Mouse (Mus musculus) neural tube, embryonic 12.5 days (tissue): Measurements from ENCODE around the gene Chst11. TPM values are rescaled to one million over a fixed set of nuclear protein-coding genes. Genes with fewer than 3 reads are reported as not detected.

Experiments
- ATAC-seq: fragments of 200-750 bp; cut with Nextera tagmentation; 2 replicates; pipeline ENCODE4 v1.8.0; 2017; ENCODE audit warnings: low read depth, mild to moderate bottlenecking, moderate TSS enrichment, moderate library complexity; ENCODE audit not compliant: low FRiP score
- H3K27ac ChIP-seq: fragments of 300-500 bp; sonication (generic); 2 replicates; pipeline ENCODE4 v1.5.1; 2016
- H3K27me3 ChIP-seq: fragments of 300-500 bp; sonication (generic); replicated peaks from 2 replicates; pipeline ENCODE4 v1.6.1; 2016; ENCODE audit warnings: mild to moderate bottlenecking
- H3K36me3 ChIP-seq: fragments of 300-500 bp; sonication (generic); 2 replicates; pipeline ENCODE4 v1.6.1; 2016; ENCODE audit warnings: mild to moderate bottlenecking
- H3K4me1 ChIP-seq: fragments of 300-500 bp; sonication (generic); 2 replicates; pipeline ENCODE4 v1.6.1; 2016
- H3K4me2 ChIP-seq: fragments of 300-500 bp; sonication (generic); replicated peaks from 2 replicates; pipeline ENCODE4 v1.6.1; 2016; ENCODE audit warnings: mild to moderate bottlenecking
- H3K4me3 ChIP-seq: fragments of 300-500 bp; sonication (generic); 2 replicates; pipeline ENCODE4 v1.5.1; 2016
- H3K9ac ChIP-seq: fragments of 300-500 bp; sonication (generic); 2 replicates; pipeline ENCODE4 v1.6.1; 2016; ENCODE audit warnings: mild to moderate bottlenecking
- H3K9me3 ChIP-seq: fragments of 300-500 bp; sonication (generic); 2 replicates; pipeline ENCODE4 v1.6.1; 2016; ENCODE audit warnings: mild to moderate bottlenecking
- whole genome bisulfite sequencing: fragments of 180-500 bp; shearing (Covaris S2); methylation state at CpG from one replicate; pipeline ENCODE4 v1.1.7; 2016; 5-methylcytosine and 5-hydroxymethylcytosine counted together
- polyA plus RNA-seq: library from polyadenylated mRNA; unstranded; fragments of >200 nt; fragmentation: Nextera tagmentation; extraction: Ambion mirVana; gene quantifications from 2 replicates; pipeline ENCODE4 v1.2.1, GENCODE M21; 2016

Gene Chst11
- polyA plus RNA-seq, 1 experiment from 2014 or later = 3.1 TPM

GRCm38 (mm10) chr10:82971549-82971948 is 13.7 kb upstream of the Chst11 start:
- Histone ChIP-seq H3K4me3 (no peak overlapping the region), H3K9ac (no peak overlapping the region), H3K9me3 (no peaks in the 10 kb centered on the region), H3K4me1 (no peaks in the 10 kb centered on the region), H3K36me3 (no peaks in the 10 kb centered on the region), H3K4me2 (no peak overlapping the region), H3K27me3 (no peaks in the 10 kb centered on the region), H3K27ac (no peak overlapping the region)
- no peak for ATAC-seq
- WGBS = 88% methylated on average over 11 of the region's 11 CpGs

- Histone ChIP-seq H3K9ac (no peak overlapping the region), H3K4me3 (no peak overlapping the region), H3K9me3 (no peaks in the 10 kb centered on the region), H3K4me1 (no peaks in the 10 kb centered on the region), H3K27ac (no peak overlapping the region), H3K4me2 (no peak overlapping the region), H3K36me3 (no peaks in the 10 kb centered on the region), H3K27me3 (no peaks in the 10 kb centered on the region)
- no peak for ATAC-seq
- 78% methylated on average over 5 of the region's 5 CpGs for WGBS
Observed at GRCm38 (mm10) chr10:82974201-82974600, 11.1 kb upstream of the Chst11 start.

DNA sequence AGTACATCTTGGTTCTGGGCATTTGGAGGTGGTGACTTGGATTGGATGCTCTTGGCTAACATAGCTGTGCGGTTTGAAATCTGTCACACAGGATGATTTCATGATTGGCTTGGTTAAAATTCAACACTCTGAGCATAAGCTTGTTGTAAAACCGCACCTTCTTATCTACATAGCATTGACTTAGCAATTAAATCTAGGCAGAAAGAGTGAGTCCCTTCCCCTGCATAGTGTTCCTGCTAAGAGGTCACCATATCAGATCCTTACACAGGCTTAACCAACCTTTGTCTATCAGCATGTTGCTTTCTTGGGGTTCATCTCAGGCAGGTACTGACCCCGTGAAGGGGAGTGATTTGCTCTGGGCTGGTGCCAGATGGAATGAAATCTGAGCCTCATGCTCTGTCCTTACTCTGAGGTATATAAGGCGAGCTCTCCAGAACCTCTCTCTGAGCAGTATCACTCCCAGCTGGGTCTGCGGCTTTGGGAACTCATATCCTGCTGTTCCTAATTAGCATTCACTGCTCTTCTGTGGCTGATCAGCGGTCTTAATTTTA is 10.6 kb upstream of the Chst11 start:
- Histone ChIP-seq H3K27me3 (no peaks in the 10 kb centered on the region), H3K27ac (no peak overlapping the region), H3K36me3 (no peaks in the 10 kb centered on the region), H3K4me2 (no peak overlapping the region), H3K4me1 (no peaks in the 10 kb centered on the region), H3K9ac (no peak overlapping the region), H3K4me3 (no peak overlapping the region), H3K9me3 (no peaks in the 10 kb centered on the region)
- no peak for ATAC-seq
- WGBS = 79% methylated on average over 6 of the region's 6 CpGs

DNA sequence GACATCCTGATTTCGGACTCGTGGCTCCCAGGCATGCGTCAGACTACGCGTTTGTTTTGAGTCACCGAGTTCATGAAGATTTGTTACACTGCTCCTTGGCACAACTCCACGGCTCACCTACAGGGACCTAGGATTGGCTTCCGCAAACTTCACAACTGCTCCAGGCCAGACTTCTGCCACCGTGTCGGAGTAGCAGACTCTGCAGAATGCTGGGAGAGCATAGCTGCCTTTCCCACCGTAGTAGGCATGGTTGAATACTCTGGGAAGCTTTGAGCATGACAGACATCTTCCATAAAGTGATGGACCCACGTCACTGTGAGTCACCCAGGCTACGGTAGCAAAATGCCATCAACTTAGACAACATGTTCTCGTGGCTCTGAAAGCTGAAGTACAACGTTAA is 9.5 kb upstream of the Chst11 start:
- no peak overlapping the region for H3K4me2 ChIP-seq
- ATAC-seq = no peak
- no peak overlapping the region for H3K27ac ChIP-seq
- H3K36me3 ChIP-seq = no peaks in the 10 kb centered on the region
- H3K27me3 ChIP-seq = no peaks in the 10 kb centered on the region; the same call in 1 of the 2 replicates
- H3K4me3 ChIP-seq = no peak overlapping the region
- 90% methylated on average over 15 of the region's 15 CpGs for WGBS
- H3K4me1 ChIP-seq = no peaks in the 10 kb centered on the region
- H3K9me3 ChIP-seq = no peaks in the 10 kb centered on the region
- H3K9ac ChIP-seq = no peak overlapping the region

- Histone ChIP-seq H3K4me2 (no peak overlapping the region), H3K9me3 (no peaks in the 10 kb centered on the region), H3K27me3 (peaks cover 12% of the 10 kb centered on the region), H3K4me1 (peaks cover 18% of the 10 kb centered on the region), H3K4me3 (no peak overlapping the region), H3K9ac (no peak overlapping the region), H3K27ac (no peak overlapping the region), H3K36me3 (no peaks in the 10 kb centered on the region)
- ATAC-seq = no peak
- WGBS = 84% methylated on average over 3 of the region's 3 CpGs
Observed at GRCm38 (mm10) chr10:82982286-82982685, 3.0 kb upstream of the Chst11 start.

GRCm38 (mm10) chr10:82985700-82986131 is 418 bp downstream of the Chst11 start:
- H3K9ac ChIP-seq = peak overlapping the region; percentile 83
- H3K4me1 ChIP-seq = peaks cover 35% of the 10 kb centered on the region
- under 1% methylated on average over 32 of the region's 32 CpGs for WGBS
- ATAC-seq = peak; percentile 12
- peak overlapping the region; percentile 64 for H3K27ac ChIP-seq
- no peaks in the 10 kb centered on the region for H3K36me3 ChIP-seq
- H3K4me3 ChIP-seq = peak overlapping the region; percentile 78
- H3K9me3 ChIP-seq = no peaks in the 10 kb centered on the region
- peak overlapping the region; percentile 82 for H3K4me2 ChIP-seq
- H3K27me3 ChIP-seq = peaks cover 12% of the 10 kb centered on the region; the same call in 1 of the 2 replicates

DNA sequence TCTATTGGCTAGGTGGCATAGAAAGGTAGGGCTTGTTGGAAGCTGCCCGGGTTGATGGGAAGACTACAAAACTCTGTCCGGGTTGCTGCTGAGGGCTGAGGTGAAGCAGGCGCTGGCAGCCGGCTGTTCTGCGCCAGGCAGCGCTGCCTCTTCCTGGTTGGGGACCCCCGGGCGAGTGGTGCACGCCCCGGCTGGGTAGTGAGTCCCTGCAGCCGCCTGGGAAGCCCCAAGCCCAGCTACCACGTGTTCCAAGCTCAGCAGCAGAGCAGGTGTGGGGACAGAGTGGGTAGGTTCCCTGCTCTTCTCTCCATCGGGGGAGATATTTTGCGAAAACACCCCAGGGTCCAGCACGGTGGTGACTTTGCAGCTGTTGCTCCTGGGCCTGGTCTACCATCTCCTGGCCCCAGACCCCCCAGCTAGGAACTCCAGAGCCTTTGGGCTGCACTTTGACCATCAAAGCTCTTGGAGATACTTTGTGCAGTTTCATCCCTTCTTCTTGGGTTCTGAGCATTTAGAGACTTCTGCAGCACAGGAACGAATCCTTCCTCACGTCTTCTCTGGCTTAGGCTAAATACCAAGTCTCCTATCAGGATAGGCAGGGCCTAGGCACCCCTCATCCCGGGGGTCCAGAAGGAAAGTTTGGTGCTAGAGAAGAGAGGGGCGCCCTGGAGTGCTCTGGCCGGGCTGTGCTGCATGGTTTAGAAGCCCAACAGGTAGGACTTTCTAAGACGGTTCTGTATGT is 1.1 kb downstream of the Chst11 start:
- peak overlapping the region; percentile 64; the same call in 1 of the 2 replicates for H3K27ac ChIP-seq
- peaks cover 38% of the 10 kb centered on the region for H3K4me1 ChIP-seq
- peak overlapping the region; percentile 83 for H3K9ac ChIP-seq
- H3K27me3 ChIP-seq = peaks cover 12% of the 10 kb centered on the region; the same call in 1 of the 2 replicates
- H3K4me3 ChIP-seq = peak overlapping the region; percentile 78
- no peaks in the 10 kb centered on the region for H3K36me3 ChIP-seq
- H3K9me3 ChIP-seq = no peaks in the 10 kb centered on the region
- peak; percentile 21; the same call in 1 of the 2 replicates for ATAC-seq
- peak overlapping the region; percentile 82 for H3K4me2 ChIP-seq
- 2% methylated on average over 21 of the region's 21 CpGs for WGBS

DNA sequence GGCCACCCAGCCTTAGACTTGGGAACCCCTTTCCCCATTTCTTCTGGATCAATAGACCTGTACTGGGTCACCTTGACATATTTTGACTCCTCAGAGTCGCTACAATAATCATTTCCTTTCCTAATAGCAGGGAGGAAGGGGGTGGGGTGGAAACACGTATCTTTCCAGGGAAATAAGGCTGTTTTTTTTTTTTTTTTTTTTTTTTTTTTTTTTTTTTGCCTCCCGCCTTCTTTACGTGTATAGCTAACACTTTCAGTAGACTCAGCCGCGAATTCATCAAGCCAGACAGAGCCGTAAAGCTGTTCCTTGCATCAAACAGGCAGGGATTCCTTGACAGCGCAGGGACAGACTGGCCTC is 1.7 kb downstream of the Chst11 start:
- peak overlapping the region; percentile 78 for H3K4me3 ChIP-seq
- no peak overlapping the region for H3K27ac ChIP-seq
- H3K4me2 ChIP-seq = peak overlapping the region; percentile 82
- H3K4me1 ChIP-seq = peaks cover 38% of the 10 kb centered on the region
- peak overlapping the region; percentile 83; the same call in 1 of the 2 replicates for H3K9ac ChIP-seq
- no peaks in the 10 kb centered on the region for H3K9me3 ChIP-seq
- no peaks in the 10 kb centered on the region for H3K36me3 ChIP-seq
- ATAC-seq = no peak
- H3K27me3 ChIP-seq = peaks cover 12% of the 10 kb centered on the region; the same call in 1 of the 2 replicates
- WGBS = 10% methylated on average over 8 of the region's 8 CpGs

GRCm38 (mm10) chr10:82987394-82987793 is 2.1 kb downstream of the Chst11 start:
- Histone ChIP-seq H3K36me3 (no peaks in the 10 kb centered on the region), H3K9ac (peak overlapping the region; percentile 22; the same call in 1 of the 2 replicates), H3K4me1 (peaks cover 41% of the 10 kb centered on the region), H3K27ac (no peak overlapping the region), H3K4me3 (peak overlapping the region; percentile 78), H3K27me3 (peaks cover 12% of the 10 kb centered on the region; the same call in 1 of the 2 replicates), H3K9me3 (no peaks in the 10 kb centered on the region), H3K4me2 (peak overlapping the region; percentile 82)
- 37% methylated on average over 4 of the region's 4 CpGs for WGBS
- ATAC-seq = no peak

GRCm38 (mm10) chr10:82989418-82990025 is 4.2 kb downstream of the Chst11 start:
- H3K36me3 ChIP-seq = no peaks in the 10 kb centered on the region
- no peaks in the 10 kb centered on the region for H3K9me3 ChIP-seq
- no peaks in the 10 kb centered on the region for H3K27me3 ChIP-seq
- no peak for ATAC-seq
- H3K27ac ChIP-seq = no peak overlapping the region
- WGBS = 74% methylated on average over 13 of the region's 13 CpGs
- H3K4me2 ChIP-seq = no peak overlapping the region
- no peak overlapping the region for H3K9ac ChIP-seq
- H3K4me1 ChIP-seq = peaks cover 38% of the 10 kb centered on the region
- H3K4me3 ChIP-seq = no peak overlapping the region

DNA sequence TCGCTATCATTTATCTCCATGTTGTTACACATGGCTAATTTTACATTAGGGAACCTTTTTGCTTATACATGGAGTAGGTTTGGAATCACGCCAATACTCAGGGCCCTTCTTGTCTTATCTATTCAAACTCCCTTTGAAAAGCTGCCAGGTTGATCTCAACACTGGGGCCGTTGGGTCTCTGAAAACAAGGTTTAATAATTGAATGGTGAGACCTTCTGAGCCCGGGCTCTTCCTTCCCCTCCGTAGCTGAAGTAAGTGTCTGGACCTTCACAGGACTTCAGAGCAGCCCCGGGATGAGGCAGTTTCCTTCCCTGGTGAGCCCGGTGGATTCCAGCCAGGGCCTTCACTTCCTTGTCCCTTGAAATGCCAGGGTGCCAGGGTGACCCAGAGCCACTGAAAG is 5.6 kb downstream of the Chst11 start:
- Histone ChIP-seq H3K9me3 (no peaks in the 10 kb centered on the region), H3K27me3 (no peaks in the 10 kb centered on the region), H3K4me1 (peaks cover 34% of the 10 kb centered on the region), H3K36me3 (no peaks in the 10 kb centered on the region), H3K4me2 (no peak overlapping the region), H3K27ac (no peak overlapping the region), H3K4me3 (no peak overlapping the region), H3K9ac (no peak overlapping the region)
- 75% methylated on average over 7 of the region's 7 CpGs for WGBS
- no peak for ATAC-seq

DNA sequence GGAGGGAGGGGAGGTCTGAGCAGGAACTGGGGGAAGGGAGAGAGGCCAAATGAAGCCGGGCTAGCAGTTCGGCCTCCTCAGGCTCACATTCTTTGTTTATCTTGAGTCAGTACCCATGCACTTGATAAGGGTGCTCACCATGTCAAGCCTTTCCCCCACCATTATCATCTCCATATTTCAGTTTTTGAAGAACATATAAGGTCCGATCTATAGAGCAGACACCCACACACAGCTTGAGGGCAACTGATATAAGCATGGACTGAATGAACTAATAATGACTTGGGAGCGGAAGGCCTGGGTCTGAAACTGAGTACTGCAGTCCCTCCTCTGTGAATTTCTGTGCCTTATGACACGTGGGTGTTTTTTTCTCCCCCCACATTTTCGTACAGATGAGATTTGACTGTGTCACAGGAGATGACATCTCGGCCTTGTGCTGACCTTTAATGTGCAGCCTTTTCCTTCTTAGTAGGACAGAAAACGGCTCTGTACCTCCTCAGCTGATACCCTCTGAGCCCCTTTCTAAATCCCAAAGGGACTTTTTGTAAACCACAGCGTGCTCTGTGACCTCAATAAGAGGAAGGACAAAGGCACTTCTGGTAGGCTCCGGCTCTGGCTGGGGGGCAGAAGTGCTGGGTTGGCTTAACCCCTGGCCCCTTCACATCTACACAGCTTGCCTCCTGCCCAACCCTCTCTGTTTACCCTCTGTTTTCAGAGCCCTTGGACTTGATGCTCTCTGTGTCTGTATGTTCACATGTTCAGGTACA is 6.6 kb downstream of the Chst11 start:
- no peaks in the 10 kb centered on the region for H3K36me3 ChIP-seq
- H3K27me3 ChIP-seq = no peaks in the 10 kb centered on the region
- H3K4me1 ChIP-seq = peaks cover 26% of the 10 kb centered on the region
- no peak overlapping the region for H3K4me3 ChIP-seq
- 54% methylated on average over 10 of the region's 10 CpGs for WGBS
- no peak overlapping the region for H3K9ac ChIP-seq
- no peak overlapping the region for H3K27ac ChIP-seq
- no peak for ATAC-seq
- no peak overlapping the region for H3K4me2 ChIP-seq
- H3K9me3 ChIP-seq = no peaks in the 10 kb centered on the region
